Mouse (Mus musculus): Measurements from ENCODE around the gene Atp4a.
A peak's percentile ranks its signal among the peaks of the same experiment; 100 is the strongest.
"Not testable (repeated sequence)": the region's sequence is repeated elsewhere in the genome, so short reads cannot be mapped to it uniquely, and the experiment has no call there.

Atp4a gene

GRCm38 (mm10) chr7:30730064-30730722, 18.2 kb downstream of the Atp4a start:
- DNase-seq: not testable (repeated sequence)

- DNase-seq: no peak
Observed at GRCm38 (mm10) chr7:30736211-30736610, 24.2 kb downstream of the Atp4a start.

GRCm38 (mm10) chr7:30742570-30742969, 30.6 kb downstream of the Atp4a start:
- DNase-seq: not testable (repeated sequence)

- not testable (repeated sequence) for DNase-seq
Observed at GRCm38 (mm10) chr7:30743617-30744016, 31.6 kb downstream of the Atp4a start, which contains the start of gene Gapdhs. Gene Gapdhs (minus strand): TSS chr7:30743681.

GRCm38 (mm10) chr7:30744022-30744598, 32.1 kb downstream of the Atp4a start:
- no peak for DNase-seq

- DNase-seq: no peak
Observed at GRCm38 (mm10) chr7:30747525-30748204, 35.7 kb downstream of the Atp4a start.

- DNase-seq: no peak
Observed at GRCm38 (mm10) chr7:30749824-30750606, 38.0 kb downstream of the Atp4a start.

GRCm38 (mm10) chr7:30751086-30751669, 39.2 kb downstream of the Atp4a start, which contains the start of gene Sbsn:
Gene Sbsn (plus strand): TSS chr7:30751471.
- DNase-seq: no peak

- no peak for DNase-seq
Observed at GRCm38 (mm10) chr7:30757001-30757400, 45.0 kb downstream of the Atp4a start.

GRCm38 (mm10) chr7:30758853-30759252, 46.8 kb downstream of the Atp4a start:
- peak; percentile 58 for DNase-seq

GRCm38 (mm10) chr7:30761769-30762352, 49.9 kb downstream of the Atp4a start:
- DNase-seq: no peak

- DNase-seq: no peak
Observed at GRCm38 (mm10) chr7:30763456-30763855, 51.4 kb downstream of the Atp4a start, which contains the start of gene Dmkn. Gene Dmkn (plus strand): TSS chr7:30763756.

- no peak for DNase-seq
Observed at GRCm38 (mm10) chr7:30765173-30765572, 53.2 kb downstream of the Atp4a start.

GRCm38 (mm10) chr7:30766408-30766807, 54.4 kb downstream of the Atp4a start:
- no peak for DNase-seq

- DNase-seq: no peak
Observed at GRCm38 (mm10) chr7:30769236-30769635, 57.2 kb downstream of the Atp4a start.
